Mouse (Mus musculus) CH12.LX (cell line): ENCODE data around the gene Galr2.

Source experiments
- BHLHE40 ChIP-seq: IDR thresholded peaks from 2 replicates; pipeline ENCODE4 v1.6.1; 2011; ENCODE audit warnings: mild to moderate bottlenecking, low read depth, low read length, improper control_type of control experiment
- HCFC1 ChIP-seq: IDR thresholded peaks from 2 replicates; pipeline ENCODE4 v1.6.1; 2012; ENCODE audit warnings: low read depth, mild to moderate bottlenecking, inconsistent platforms, low read length, improper control_type of control experiment
- POLR2A ChIP-seq: IDR thresholded peaks from 2 replicates; pipeline ENCODE4 v1.6.1; 2011; ENCODE audit warnings: low read depth, mild to moderate bottlenecking, improper control_type of control experiment, low read length

DNA sequence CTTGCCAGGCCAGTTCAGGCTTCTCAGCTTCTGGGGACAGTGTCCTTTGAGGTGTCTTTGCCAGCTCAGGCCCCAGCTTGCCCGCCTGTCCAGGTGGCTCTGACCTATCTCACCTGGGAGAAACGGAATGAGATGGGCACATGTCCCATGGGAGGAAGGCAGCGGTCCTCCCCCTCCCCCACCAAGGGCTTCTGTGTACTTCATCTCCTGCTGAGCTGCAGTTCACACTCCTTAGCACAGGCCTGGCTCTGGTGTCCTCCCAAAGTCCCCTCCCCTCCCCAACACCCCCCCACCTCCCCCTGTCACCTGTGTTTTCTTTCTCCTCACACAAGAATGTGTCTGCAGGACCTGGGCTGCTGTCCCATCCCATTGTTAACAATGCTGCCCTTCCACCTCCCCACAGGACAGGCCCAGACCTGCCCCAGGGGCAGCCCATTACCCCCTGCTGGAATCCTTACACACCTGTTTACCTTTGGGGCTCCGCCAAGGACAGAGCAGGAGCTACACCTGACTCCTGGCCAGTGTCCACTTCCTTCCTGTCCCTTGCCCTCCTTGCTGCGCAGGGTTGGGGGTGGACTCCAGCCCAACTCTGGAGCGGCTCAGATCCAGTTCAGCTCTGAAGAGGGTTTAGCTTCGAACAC, 46.3 kb downstream of the Galr2 start:
- no peak for TF ChIP-seq BHLHE40
- TF ChIP-seq POLR2A = no peak
- TF ChIP-seq HCFC1 = no peak
